19 mouse cellular contexts compared by ENCODE assay signal in genomic region chr12:102417701-102418100, GRCm38 (mm10). TPM values are rescaled to one million over a fixed set of nuclear protein-coding genes. Genes with fewer than 3 reads are reported as not detected.
DNase-seq lines count a peak whose midpoint lies in the region; ATAC-seq and TF ChIP-seq lines count a peak whose summit lies in the region.
"Had no signal": no experiment of that assay in that cellular context is flagged by ENCODE, and none has a peak within 500 bp of the region (broad histone marks: within the 10 kb centered on the region; RNA-seq: fewer than 3 reads in every experiment).

No protein-coding gene starts in this region.

- no peak for TF ChIP-seq EP300 in stomach, postnatal 0 days (optimal IDR thresholded peaks at IDR 0.05)

- WGBS in heart, embryonic 10.5 days = 86% methylated on average over 6 of the region's 6 CpGs
- 82% methylated on average over 6 of the region's 6 CpGs for WGBS in heart, embryonic 12.5 days
- 47% methylated on average over 6 of the region's 6 CpGs for WGBS in macrophage (ENCODE audit: missing documents)
- WGBS in hindbrain, embryonic 16.5 days = 94% methylated on average over 6 of the region's 6 CpGs
- WGBS in stomach, postnatal 0 days = 88% methylated on average over 6 of the region's 6 CpGs

- no peak overlapping the region for H3K9ac ChIP-seq in heart, embryonic 12.5 days
- H3K9ac ChIP-seq in hindbrain, embryonic 16.5 days (ENCODE audit: low read depth, low read length) = no peak overlapping the region
- H3K9ac ChIP-seq in stomach, postnatal 0 days (ENCODE audit: low read length) = no peak overlapping the region
- H3K9ac ChIP-seq: embryonic facial prominence, embryonic 13.5 days; forebrain, postnatal 0 days; hindbrain, embryonic 15.5 days; lung, embryonic 14.5 days had no signal

- no peak overlapping the region for H3K4me3 ChIP-seq in heart, embryonic 10.5 days
- no peak overlapping the region for H3K4me3 ChIP-seq in heart, embryonic 12.5 days
- H3K4me3 ChIP-seq in C2C12 (ENCODE audit: insufficient read depth, poor library complexity, severe bottlenecking) (no peak overlapping the region), macrophage (ENCODE audit: inconsistent target) (no peak overlapping the region)
- no peak overlapping the region for H3K4me3 ChIP-seq in hindbrain, embryonic 16.5 days (ENCODE audit: low read length)
- H3K4me3 ChIP-seq in stomach, postnatal 0 days (ENCODE audit: low read depth, low read length) = no peak overlapping the region
- H3K4me3 ChIP-seq: embryonic facial prominence, embryonic 13.5 days; hindbrain, embryonic 15.5 days; megakaryocyte, embryonic 14.5 days had no signal

- no peaks in the 10 kb centered on the region for H3K27me3 ChIP-seq in heart, embryonic 10.5 days (ENCODE audit: insufficient read depth, poor library complexity, severe bottlenecking)
- H3K27me3 ChIP-seq in heart, embryonic 12.5 days (replicated peaks) = no peaks in the 10 kb centered on the region
- no peaks in the 10 kb centered on the region for H3K27me3 ChIP-seq in C2C12 (ENCODE audit: control insufficient read depth, insufficient read depth, insufficient read length)
- H3K27me3 ChIP-seq in hindbrain, embryonic 16.5 days (replicated peaks; ENCODE audit: control insufficient read depth, insufficient read depth, low read length) = no peaks in the 10 kb centered on the region
- H3K27me3 ChIP-seq in stomach, postnatal 0 days (ENCODE audit: control insufficient read depth, insufficient read depth, low read length) = no peaks in the 10 kb centered on the region
- H3K27me3 ChIP-seq: embryonic facial prominence, embryonic 13.5 days; hindbrain, embryonic 15.5 days; megakaryocyte, embryonic 14.5 days had no signal

- no peaks in the 10 kb centered on the region for H3K79me3 ChIP-seq in C2C12 (ENCODE audit: low read depth)

- no peak overlapping the region for H3K4me2 ChIP-seq in heart, embryonic 12.5 days
- no peak overlapping the region for H3K4me2 ChIP-seq in hindbrain, embryonic 16.5 days (ENCODE audit: low read length)
- H3K4me2 ChIP-seq in stomach, postnatal 0 days (replicated peaks; ENCODE audit: low read depth) = no peak overlapping the region
- H3K4me2 ChIP-seq: embryonic facial prominence, embryonic 13.5 days; heart, embryonic 11.5 days; hindbrain, embryonic 15.5 days; lung, embryonic 14.5 days had no signal

- ATAC-seq in heart, embryonic 12.5 days (ENCODE audit: insufficient number of reproducible peaks, low FRiP score) = no peak
- no peak for ATAC-seq in hindbrain, embryonic 16.5 days
- no peak for ATAC-seq in stomach, postnatal 0 days (ENCODE audit: low FRiP score, low TSS enrichment)
- ATAC-seq: forebrain, postnatal 0 days had no signal

- H3K4me1 ChIP-seq in heart, embryonic 10.5 days = peaks cover 51% of the 10 kb centered on the region
- peaks cover 51% of the 10 kb centered on the region for H3K4me1 ChIP-seq in heart, embryonic 12.5 days (replicated peaks)
- H3K4me1 ChIP-seq in hindbrain, embryonic 16.5 days (ENCODE audit: control insufficient read depth, insufficient read depth, low read depth, low read length) = peaks cover 4% of the 10 kb centered on the region; the same call in 1 of the 2 replicates
- 0 out of 2 replicates have a peak, but pooled peaks cover 3% of the 10 kb centered on the region for H3K4me1 ChIP-seq in stomach, postnatal 0 days (replicated peaks; ENCODE audit: control insufficient read depth, insufficient read depth)

- no peak for TF ChIP-seq CTCF in C2C12 (IDR thresholded peaks at IDR 0.05; ENCODE audit: control insufficient read depth, insufficient read depth, insufficient read length)
- TF ChIP-seq CTCF in stomach, postnatal 0 days (IDR thresholded peaks at IDR 0.05; ENCODE audit: low read depth) = no peak

- no peaks in the 10 kb centered on the region for H3K9me3 ChIP-seq in heart, embryonic 10.5 days
- H3K9me3 ChIP-seq in heart, embryonic 12.5 days (replicated peaks) = no peaks in the 10 kb centered on the region
- no peaks in the 10 kb centered on the region for H3K9me3 ChIP-seq in hindbrain, embryonic 16.5 days (ENCODE audit: control insufficient read depth, low read length)
- H3K9me3 ChIP-seq in stomach, postnatal 0 days (ENCODE audit: control insufficient read depth, low read length) = no peaks in the 10 kb centered on the region
- H3K9me3 ChIP-seq: embryonic facial prominence, embryonic 13.5 days; G1E; hindbrain, embryonic 15.5 days; megakaryocyte, embryonic 14.5 days had no signal

- no peak for DNase-seq in heart, embryonic 10.5 days (ENCODE audit: low spot score)
- DNase-seq in kidney, postnatal 36 days = peak; percentile 50 to 76
- DNase-seq in kidney, adult 8-10 months = no peak
- no peak for DNase-seq in stomach, postnatal 0 days (ENCODE audit: low spot score)
- DNase-seq: adrenal gland, postnatal 14 days; cerebellum, adult 8-10 months; forebrain, postnatal 0 days; layer of hippocampus, postnatal 36 days; left cerebral cortex, postnatal 4 days; lung, embryonic 14.5 days had no signal

- H3K79me2 ChIP-seq in C2C12 (ENCODE audit: control insufficient read depth, insufficient read depth) (no peaks in the 10 kb centered on the region), macrophage (ENCODE audit: inconsistent target) (peaks cover 100% of the 10 kb centered on the region)

- peaks cover 14% of the 10 kb centered on the region; the same call in 1 of the 2 replicates for H3K36me3 ChIP-seq in heart, embryonic 10.5 days
- peaks cover 5% of the 10 kb centered on the region; the same call in 1 of the 2 replicates for H3K36me3 ChIP-seq in heart, embryonic 12.5 days
- peaks cover 2% of the 10 kb centered on the region for H3K36me3 ChIP-seq in C2C12 (ENCODE audit: control insufficient read depth, insufficient read depth)
- H3K36me3 ChIP-seq in macrophage (ENCODE audit: inconsistent target) = peaks cover 86% of the 10 kb centered on the region
- H3K36me3 ChIP-seq in hindbrain, embryonic 16.5 days (ENCODE audit: control insufficient read depth, insufficient read depth, low read length) = peaks cover 5% of the 10 kb centered on the region
- no peaks in the 10 kb centered on the region for H3K36me3 ChIP-seq in stomach, postnatal 0 days (ENCODE audit: control insufficient read depth, insufficient read depth, low read length)
- H3K36me3 ChIP-seq: G1E had no signal

- no peak overlapping the region for H3ac ChIP-seq in C2C12 (ENCODE audit: control insufficient read depth, insufficient read length, low read depth)

- H3K27ac ChIP-seq in heart, embryonic 10.5 days = 0 out of 2 replicates have a peak overlapping the region, but pooled peaks have one; percentile 13
- H3K27ac ChIP-seq in heart, embryonic 12.5 days (ENCODE audit: poor library complexity, severe bottlenecking) = no peak overlapping the region
- H3K27ac ChIP-seq in macrophage = peak overlapping the region; percentile 96
- H3K27ac ChIP-seq in hindbrain, embryonic 16.5 days (ENCODE audit: low read depth, low read length) = no peak overlapping the region
- no peak overlapping the region for H3K27ac ChIP-seq in stomach, postnatal 0 days (replicated peaks)
- H3K27ac ChIP-seq: embryonic facial prominence, embryonic 13.5 days; hindbrain, embryonic 15.5 days had no signal

TF ChIP-seq in C2C12, 6 proteins besides CTCF, POLR2A, EP300 and RAD21:
- TF ChIP-seq CEBPB (IDR thresholded peaks at IDR 0.05; ENCODE audit: low read depth) (peak; percentile 89), MYOG (IDR thresholded peaks at IDR 0.05; ENCODE audit: control insufficient read depth, extremely low read depth, insufficient read length) (no peak), USF1 (IDR thresholded peaks at IDR 0.05; ENCODE audit: low read depth) (peak; percentile 46)
TF ChIP-seq in C2C12: peak in this region for 2.

RNA-seq across cellular contexts. Expression of gene Lgmn, which starts 21.9 kb away (rescaled TPM):
- 84.4 and 111 TPM in 2 replicates for polyA plus RNA-seq in heart, embryonic 10.5 days (2016; fragmentation: Nextera tagmentation; extraction: Ambion mirVana)
- polyA plus RNA-seq in heart, embryonic 12.5 days (2016; fragmentation: Nextera tagmentation; extraction: Ambion mirVana) = 126 and 127 TPM in 2 replicates
- polyA plus RNA-seq in C2C12 (2012; fragmentation: generic; extraction: Trizol) (56.9 TPM), macrophage (2018) (1,992 to 3,134 TPM (median 2,166 TPM) in 3 replicates)
- total RNA-seq in macrophage (2018; cell fraction: chromatin; rRNA removed) = 100 to 1,000 TPM in 25 of 26 experiments, 10 to 100 TPM in 1; 88.6 to 854 (median 496) TPM
- 1,000 to 10,000 TPM; 1,640 to 2,709 (median 2,101) TPM for total RNA-seq in macrophage (2018; cell fraction: cytosol; rRNA removed)
- 1,000 to 10,000 TPM in 25 of 26 experiments, 100 to 1,000 TPM in 1; 456 to 3,671 (median 2,465) TPM for total RNA-seq in macrophage (2018; cell fraction: nucleus; rRNA removed)
- 127 and 141 TPM in 2 replicates for polyA plus RNA-seq in hindbrain, embryonic 16.5 days (2015; fragmentation: Nextera tagmentation; extraction: Ambion mirVana)
- 75.1 and 77.1 TPM in 2 replicates for polyA plus RNA-seq in stomach, postnatal 0 days (2015; fragmentation: Nextera tagmentation; extraction: Ambion mirVana)

RNA-seq across cellular contexts. Expression of gene Golga5, which starts 51.2 kb away (rescaled TPM):
- polyA plus RNA-seq in heart, embryonic 10.5 days (2016; fragmentation: Nextera tagmentation; extraction: Ambion mirVana) = 25.7 and 26.1 TPM in 2 replicates
- 28.8 and 29.0 TPM in 2 replicates for polyA plus RNA-seq in heart, embryonic 12.5 days (2016; fragmentation: Nextera tagmentation; extraction: Ambion mirVana)
- polyA plus RNA-seq in C2C12 (2012; fragmentation: generic; extraction: Trizol) (7.3 TPM), macrophage (2018) (27.9 to 40.8 TPM (median 29.5 TPM) in 3 replicates)
- total RNA-seq in macrophage (2018; cell fraction: chromatin; rRNA removed) = 10 to 100 TPM; 22.0 to 67.7 (median 45.9) TPM
- total RNA-seq in macrophage (2018; cell fraction: cytosol; rRNA removed) = 10 to 100 TPM; 16.6 to 31.3 (median 26.2) TPM
- 10 to 100 TPM; 19.4 to 41.1 (median 29.3) TPM for total RNA-seq in macrophage (2018; cell fraction: nucleus; rRNA removed)
- polyA plus RNA-seq in hindbrain, embryonic 16.5 days (2015; fragmentation: Nextera tagmentation; extraction: Ambion mirVana) = 24.7 and 28.9 TPM in 2 replicates
- polyA plus RNA-seq in stomach, postnatal 0 days (2015; fragmentation: Nextera tagmentation; extraction: Ambion mirVana) = 29.3 and 30.3 TPM in 2 replicates

Comparison
In these comparisons a context has a peak if more than half of its experiments do, and no peak if none do; other contexts are left out.
1. DNase-seq: peak in kidney, postnatal 36 days (2 of 2); none in heart, embryonic 10.5 days (single experiment), kidney, adult 8-10 months (0 of 2) and stomach, postnatal 0 days (single experiment).
2. H3K27ac ChIP-seq: peak in heart, embryonic 10.5 days (single experiment) and macrophage (single experiment); none in heart, embryonic 12.5 days (single experiment), hindbrain, embryonic 16.5 days (single experiment) and stomach, postnatal 0 days (single experiment).
3. RNA of gene Lgmn, which starts 21.9 kb away (polyA plus RNA-seq): 1,992 to 3,134 TPM in macrophage; 127 to 141 TPM in hindbrain, embryonic 16.5 days, 126 to 127 TPM in heart, embryonic 12.5 days, 84.4 to 111 TPM in heart, embryonic 10.5 days, 75.1 to 77.1 TPM in stomach, postnatal 0 days and 56.9 TPM in C2C12 (single experiment); every median in the first group is over 10 times any median in the second.